Mouse (Mus musculus): ENCODE measurements around the gene Gtf2f2. TPM values are rescaled to one million over a fixed set of nuclear protein-coding genes. Genes with fewer than 3 reads are reported as not detected.
A peak's percentile ranks its signal among the peaks of the same experiment; 100 is the strongest.

Gene Gtf2f2
- polyA plus RNA-seq, 1 experiment: 13.3 TPM

- TF ChIP-seq CTCF (IDR thresholded peaks at IDR 0.05; ENCODE audit: extremely low read depth, insufficient read depth, low read length): no peak
- no peak for TF ChIP-seq POLR2A (IDR thresholded peaks at IDR 0.05; ENCODE audit: extremely low read depth, insufficient read depth, low read length)
- Histone ChIP-seq H3K4me3 (ENCODE audit: insufficient read depth, low read length) (no peak overlapping the region), H3K27ac (ENCODE audit: insufficient read depth, low read length) (no peak overlapping the region), H3K4me1 (ENCODE audit: control insufficient read depth, insufficient read depth, low read length) (no peaks in the 10 kb centered on the region; the same call in 1 of the 2 replicates)
Observed at GRCm38 (mm10) chr14:75976107-75976506, 34.6 kb downstream of the Gtf2f2 start.

- Histone ChIP-seq H3K27ac (ENCODE audit: insufficient read depth, low read length) (no peak overlapping the region), H3K4me1 (ENCODE audit: control insufficient read depth, insufficient read depth, low read length) (peaks cover 2% of the 10 kb centered on the region), H3K4me3 (ENCODE audit: insufficient read depth, low read length) (peak overlapping the region; percentile 40; the same call in 1 of the 2 replicates)
- TF ChIP-seq CTCF (IDR thresholded peaks at IDR 0.05; ENCODE audit: extremely low read depth, insufficient read depth, low read length): no peak
- no peak for TF ChIP-seq POLR2A (IDR thresholded peaks at IDR 0.05; ENCODE audit: extremely low read depth, insufficient read depth, low read length)
Observed at GRCm38 (mm10) chr14:75967291-75967690, 43.4 kb downstream of the Gtf2f2 start.

GRCm38 (mm10) chr14:75964433-75964832 lies 46.2 kb downstream of the Gtf2f2 start:
- TF ChIP-seq CTCF (IDR thresholded peaks at IDR 0.05; ENCODE audit: extremely low read depth, insufficient read depth, low read length) (no peak), POLR2A (IDR thresholded peaks at IDR 0.05; ENCODE audit: extremely low read depth, insufficient read depth, low read length) (no peak)
- Histone ChIP-seq H3K4me3 (ENCODE audit: insufficient read depth, low read length) (peak overlapping the region; percentile 60; the same call in 1 of the 2 replicates), H3K4me1 (ENCODE audit: control insufficient read depth, insufficient read depth, low read length) (peaks cover 2% of the 10 kb centered on the region), H3K27ac (ENCODE audit: insufficient read depth, low read length) (no peak overlapping the region)

- Histone ChIP-seq H3K27ac (ENCODE audit: insufficient read depth, low read length) (peak overlapping the region; percentile 37; the same call in 1 of the 2 replicates), H3K4me3 (ENCODE audit: insufficient read depth, low read length) (peak overlapping the region; percentile 60), H3K4me1 (ENCODE audit: control insufficient read depth, insufficient read depth, low read length) (peaks cover 2% of the 10 kb centered on the region)
- TF ChIP-seq CTCF (IDR thresholded peaks at IDR 0.05; ENCODE audit: extremely low read depth, insufficient read depth, low read length): no peak
- TF ChIP-seq POLR2A (IDR thresholded peaks at IDR 0.05; ENCODE audit: extremely low read depth, insufficient read depth, low read length): no peak
Observed at GRCm38 (mm10) chr14:75964000-75964399, 46.7 kb downstream of the Gtf2f2 start.

GRCm38 (mm10) chr14:75963215-75963614 lies 47.5 kb downstream of the Gtf2f2 start:
- TF ChIP-seq POLR2A (IDR thresholded peaks at IDR 0.05; ENCODE audit: extremely low read depth, insufficient read depth, low read length) (no peak), CTCF (IDR thresholded peaks at IDR 0.05; ENCODE audit: extremely low read depth, insufficient read depth, low read length) (no peak)
- Histone ChIP-seq H3K27ac (ENCODE audit: insufficient read depth, low read length) (peak overlapping the region; percentile 82), H3K4me1 (ENCODE audit: control insufficient read depth, insufficient read depth, low read length) (peaks cover 2% of the 10 kb centered on the region), H3K4me3 (ENCODE audit: insufficient read depth, low read length) (peak overlapping the region; percentile 60)

GRCm38 (mm10) chr14:75962250-75962649 lies 48.4 kb downstream of the Gtf2f2 start:
- peak overlapping the region; percentile 60 for H3K4me3 ChIP-seq (ENCODE audit: insufficient read depth, low read length)
- peak; percentile 43; the same call in 1 of the 2 replicates for TF ChIP-seq CTCF (IDR thresholded peaks at IDR 0.05; ENCODE audit: extremely low read depth, insufficient read depth, low read length)
- TF ChIP-seq POLR2A (IDR thresholded peaks at IDR 0.05; ENCODE audit: extremely low read depth, insufficient read depth, low read length): peak; percentile 89
- peaks cover 2% of the 10 kb centered on the region for H3K4me1 ChIP-seq (ENCODE audit: control insufficient read depth, insufficient read depth, low read length)
- H3K27ac ChIP-seq (ENCODE audit: insufficient read depth, low read length): peak overlapping the region; percentile 82

GRCm38 (mm10) chr14:75954766-75955165 lies 55.9 kb downstream of the Gtf2f2 start, which contains the start of gene Kctd4:
Gene Kctd4, plus strand, starts transcription at chr14:75955009.
- H3K27ac ChIP-seq (ENCODE audit: insufficient read depth, low read length): no peak within 1 kb of the TSS

GRCm38 (mm10) chr14:75953011-75953410 lies 57.7 kb downstream of the Gtf2f2 start:
- H3K4me3 ChIP-seq (ENCODE audit: insufficient read depth, low read length): no peak overlapping the region
- H3K27ac ChIP-seq (ENCODE audit: insufficient read depth, low read length): no peak overlapping the region
- no peaks in the 10 kb centered on the region for H3K4me1 ChIP-seq (ENCODE audit: control insufficient read depth, insufficient read depth, low read length)
- TF ChIP-seq CTCF (IDR thresholded peaks at IDR 0.05; ENCODE audit: extremely low read depth, insufficient read depth, low read length) (no peak), POLR2A (IDR thresholded peaks at IDR 0.05; ENCODE audit: extremely low read depth, insufficient read depth, low read length) (no peak)

More at GRCm38 (mm10) chr14:75954766-75955165, 55.9 kb downstream of the Gtf2f2 start, which contains the start of gene Kctd4:
- H3K4me3 ChIP-seq (ENCODE audit: insufficient read depth, low read length): no peak within 1 kb of the TSS
- H3K4me1 ChIP-seq (ENCODE audit: control insufficient read depth, insufficient read depth, low read length): no peaks in the 10 kb centered on the region
- TF ChIP-seq POLR2A (IDR thresholded peaks at IDR 0.05; ENCODE audit: extremely low read depth, insufficient read depth, low read length): no peak
- no peak for TF ChIP-seq CTCF (IDR thresholded peaks at IDR 0.05; ENCODE audit: extremely low read depth, insufficient read depth, low read length)

- TF ChIP-seq CTCF (IDR thresholded peaks at IDR 0.05; ENCODE audit: extremely low read depth, insufficient read depth, low read length): no peak
- TF ChIP-seq POLR2A (IDR thresholded peaks at IDR 0.05; ENCODE audit: extremely low read depth, insufficient read depth, low read length): no peak
- no peak overlapping the region for H3K27ac ChIP-seq (ENCODE audit: insufficient read depth, low read length)
- H3K4me3 ChIP-seq (ENCODE audit: insufficient read depth, low read length): no peak overlapping the region
- H3K4me1 ChIP-seq (ENCODE audit: control insufficient read depth, insufficient read depth, low read length): peaks cover 1% of the 10 kb centered on the region; the same call in 1 of the 2 replicates
Observed at GRCm38 (mm10) chr14:75947674-75948073, 63.0 kb downstream of the Gtf2f2 start.

GRCm38 (mm10) chr14:75942365-75942764 lies 68.3 kb downstream of the Gtf2f2 start:
- Histone ChIP-seq H3K4me1 (ENCODE audit: control insufficient read depth, insufficient read depth, low read length) (peaks cover 1% of the 10 kb centered on the region; the same call in 1 of the 2 replicates), H3K27ac (ENCODE audit: insufficient read depth, low read length) (no peak overlapping the region), H3K4me3 (ENCODE audit: insufficient read depth, low read length) (no peak overlapping the region)
- TF ChIP-seq CTCF (IDR thresholded peaks at IDR 0.05; ENCODE audit: extremely low read depth, insufficient read depth, low read length): no peak
- TF ChIP-seq POLR2A (IDR thresholded peaks at IDR 0.05; ENCODE audit: extremely low read depth, insufficient read depth, low read length): no peak
